Mouse (Mus musculus) erythroid progenitor cell, adult 5-6 weeks (primary cell): ENCODE measurements around the gene Gfi1b. TPM values are rescaled to one million over a fixed set of nuclear protein-coding genes. Genes with fewer than 3 reads are reported as not detected.

Source experiments
- ATAC-seq: replicated peaks from 2 replicates; pipeline ENCODE4 v1.8.0; 2016; ENCODE audit warnings: moderate number of reproducible peaks, mild to moderate bottlenecking, moderate TSS enrichment, inconsistent platforms; ENCODE audit not compliant: poor library complexity, low FRiP score, severe bottlenecking
- total RNA-seq, 2 experiments: library from RNA; stranded (forward) in 1 of 2; stranded (reverse) in 1 of 2; fragments of 150-400 nt in 1 of 2; fragments of 186-747, 209-891 nt in 1 of 2; gene quantifications; 2 replicates each; pipeline versions ENCODE4 v1.2.3 to v1.2.4; 2015 to 2017; ENCODE audit warnings: low replicate concordance in 2 of 2

Gene Gfi1b
- total RNA-seq, 2 experiments from 2014 or later, result 88.3 to 130 TPM

GRCm38 (mm10) chr2:28564380-28564779, 57.4 kb downstream of the Gfi1b start:
- ATAC-seq, result no peak

GRCm38 (mm10) chr2:28563830-28564229, 58.0 kb downstream of the Gfi1b start:
- no peak for ATAC-seq

GRCm38 (mm10) chr2:28563303-28563702, 58.5 kb downstream of the Gfi1b start, which contains the start of gene Cel:
Gene Cel (minus strand): TSS chr2:28563403.
- no peak for ATAC-seq

Other genes with a start within 250 kb of the Gfi1b start
- not detected in 2 replicates for gene Ppp1r26, start 175.2 kb downstream of the Gfi1b start, total RNA-seq (2015; ENCODE audit: low replicate concordance)
- not detected in 2 replicates for gene Ppp1r26, start 175.2 kb downstream of the Gfi1b start, total RNA-seq (2017; ENCODE audit: low replicate concordance)
- gene 1700007K13Rik, start 155.7 kb downstream of the Gfi1b start, total RNA-seq (2015; ENCODE audit: low replicate concordance), result not detected in 2 replicates
- not detected in 2 replicates for gene 1700007K13Rik, start 155.7 kb downstream of the Gfi1b start, total RNA-seq (2017; ENCODE audit: low replicate concordance)
- 8.0 and 8.3 TPM in 2 replicates for gene Mrps2, start 153.9 kb downstream of the Gfi1b start, total RNA-seq (2015; ENCODE audit: low replicate concordance)
- gene Mrps2, start 153.9 kb downstream of the Gfi1b start, total RNA-seq (2017; ENCODE audit: low replicate concordance), result 2.3 and 5.9 TPM in 2 replicates
- gene Gbgt1, start 125.1 kb downstream of the Gfi1b start, total RNA-seq (2015; ENCODE audit: low replicate concordance), result 2.9 TPM in 1 of 2 replicates, not detected in the other
- 0.39 and 4.9 TPM in 2 replicates for gene Gbgt1, start 125.1 kb downstream of the Gfi1b start, total RNA-seq (2017; ENCODE audit: low replicate concordance)
- gene Gm10134, start 115.9 kb downstream of the Gfi1b start, total RNA-seq (2015; ENCODE audit: low replicate concordance), result not detected in 2 replicates
- gene Gm10134, start 115.9 kb downstream of the Gfi1b start, total RNA-seq (2017; ENCODE audit: low replicate concordance), result not detected in 2 replicates
- gene Ralgds, start 108.9 kb downstream of the Gfi1b start, total RNA-seq (2015; ENCODE audit: low replicate concordance), result 0.36 and 0.84 TPM in 2 replicates
- gene Ralgds, start 108.9 kb downstream of the Gfi1b start, total RNA-seq (2017; ENCODE audit: low replicate concordance), result 0.90 and 0.98 TPM in 2 replicates
- not detected in 2 replicates for gene Cel, start 58.6 kb downstream of the Gfi1b start, total RNA-seq (2015; ENCODE audit: low replicate concordance)
- not detected in 2 replicates for gene Cel, start 58.6 kb downstream of the Gfi1b start, total RNA-seq (2017; ENCODE audit: low replicate concordance)
- 17.2 and 22.3 TPM in 2 replicates for gene Gtf3c5, start 38.2 kb downstream of the Gfi1b start, total RNA-seq (2015; ENCODE audit: low replicate concordance)
- 11.0 and 15.3 TPM in 2 replicates for gene Gtf3c5, start 38.2 kb downstream of the Gfi1b start, total RNA-seq (2017; ENCODE audit: low replicate concordance)
- gene Tsc1, start 19.2 kb upstream of the Gfi1b start, total RNA-seq (2015; ENCODE audit: low replicate concordance), result 13.0 and 16.9 TPM in 2 replicates
- gene Tsc1, start 19.2 kb upstream of the Gfi1b start, total RNA-seq (2017; ENCODE audit: low replicate concordance), result 20.0 and 24.8 TPM in 2 replicates
- gene Spaca9, start 77.7 kb upstream of the Gfi1b start, total RNA-seq (2015; ENCODE audit: low replicate concordance), result not detected in 2 replicates
- not detected in 2 replicates for gene Spaca9, start 77.7 kb upstream of the Gfi1b start, total RNA-seq (2017; ENCODE audit: low replicate concordance)
- 0.84 TPM in 1 of 2 replicates, not detected in the other for gene Ak8, start 78.2 kb upstream of the Gfi1b start, total RNA-seq (2015; ENCODE audit: low replicate concordance)
- gene Ak8, start 78.2 kb upstream of the Gfi1b start, total RNA-seq (2017; ENCODE audit: low replicate concordance), result 0.26 TPM in 1 of 2 replicates, not detected in the other
- gene Gtf3c4, start 218.4 kb upstream of the Gfi1b start, total RNA-seq (2015; ENCODE audit: low replicate concordance), result 4.7 and 6.7 TPM in 2 replicates
- gene Gtf3c4, start 218.4 kb upstream of the Gfi1b start, total RNA-seq (2017; ENCODE audit: low replicate concordance), result 5.7 and 7.8 TPM in 2 replicates
- 9.4 TPM in 1 of 2 replicates, not detected in the other for gene Ddx31, start 218.4 kb upstream of the Gfi1b start, total RNA-seq (2015; ENCODE audit: low replicate concordance)
- 0.68 and 3.2 TPM in 2 replicates for gene Ddx31, start 218.4 kb upstream of the Gfi1b start, total RNA-seq (2017; ENCODE audit: low replicate concordance)